Mouse (Mus musculus): ENCODE measurements around the gene Ksr1. TPM values are rescaled to one million over a fixed set of nuclear protein-coding genes. Genes with fewer than 3 reads are reported as not detected.

Gene Ksr1
- polyA plus RNA-seq, 1 experiment from 2014 or later: 8.6 TPM

DNA sequence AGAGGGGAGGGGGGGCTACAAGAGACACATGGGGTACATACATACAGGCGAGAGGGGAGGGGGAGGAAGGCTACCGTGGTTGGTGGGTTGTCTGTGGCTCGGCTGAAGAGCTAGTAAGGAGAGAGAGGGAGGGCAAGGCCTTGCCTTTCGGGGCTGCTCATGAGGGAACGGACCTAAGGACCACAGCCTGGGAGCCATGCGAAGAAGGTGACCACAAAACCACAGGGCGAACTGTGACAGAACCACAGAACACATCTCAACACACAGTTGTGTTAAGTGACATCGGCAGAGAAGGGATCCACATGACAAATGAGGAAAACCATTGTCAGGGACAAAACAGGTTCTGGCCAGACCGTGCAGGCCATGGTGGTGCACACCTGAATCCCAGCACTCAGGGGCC is 57.9 kb downstream of the Ksr1 start:
- Histone ChIP-seq H3K4me1 (ENCODE audit: control insufficient read depth, insufficient read depth, low read length) (no peaks in the 10 kb centered on the region), H3K4me2 (ENCODE audit: low read depth, low read length) (no peak overlapping the region), H3K4me3 (ENCODE audit: low read depth, low read length) (no peak overlapping the region), H3K27ac (ENCODE audit: low read depth, low read length) (no peak overlapping the region), H3K36me3 (ENCODE audit: control insufficient read depth, insufficient read depth, low read length) (no peaks in the 10 kb centered on the region), H3K9ac (replicated peaks; ENCODE audit: low read depth, low read length) (no peak overlapping the region), H3K27me3 (ENCODE audit: control insufficient read depth, insufficient read depth, low read length) (no peaks in the 10 kb centered on the region), H3K9me3 (ENCODE audit: control insufficient read depth, low read length) (no peaks in the 10 kb centered on the region)
- 87% methylated on average over 9 of the region's 9 CpGs for WGBS
- ATAC-seq (ENCODE audit: low read depth): no peak

DNA sequence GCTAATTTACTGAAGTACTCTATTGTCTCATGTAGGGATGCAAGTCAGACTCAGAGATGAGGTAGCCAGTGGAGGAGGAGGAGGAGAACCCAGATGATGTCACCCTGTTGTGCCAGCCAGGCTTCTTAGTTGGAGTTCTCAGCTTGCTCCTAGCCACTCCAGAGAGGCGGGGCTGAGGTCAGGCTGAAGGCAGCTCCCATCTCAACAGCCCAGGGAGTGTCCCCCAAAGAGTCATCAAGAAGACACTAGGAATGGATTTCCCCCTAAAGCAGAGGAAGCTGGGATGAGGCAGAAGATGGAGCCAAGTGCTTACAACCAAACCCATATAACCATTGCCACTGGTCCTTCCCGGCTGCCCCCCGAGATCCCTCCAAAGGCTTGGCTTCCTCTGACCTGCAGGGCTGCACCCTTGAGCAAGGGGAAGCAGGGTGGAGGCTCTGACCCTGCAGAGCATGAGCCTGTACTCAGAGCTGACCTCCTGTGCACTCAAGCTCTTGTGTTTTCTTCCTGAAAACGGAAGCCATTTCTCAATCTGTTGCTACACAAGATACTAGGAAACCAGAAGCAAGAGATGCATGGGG is 58.4 kb downstream of the Ksr1 start:
- no peak for ATAC-seq (ENCODE audit: low read depth)
- Histone ChIP-seq H3K27ac (ENCODE audit: low read depth, low read length) (no peak overlapping the region), H3K4me1 (ENCODE audit: control insufficient read depth, insufficient read depth, low read length) (no peaks in the 10 kb centered on the region), H3K9me3 (ENCODE audit: control insufficient read depth, low read length) (no peaks in the 10 kb centered on the region), H3K36me3 (ENCODE audit: control insufficient read depth, insufficient read depth, low read length) (no peaks in the 10 kb centered on the region), H3K4me3 (ENCODE audit: low read depth, low read length) (no peak overlapping the region), H3K27me3 (ENCODE audit: control insufficient read depth, insufficient read depth, low read length) (no peaks in the 10 kb centered on the region), H3K9ac (replicated peaks; ENCODE audit: low read depth, low read length) (no peak overlapping the region), H3K4me2 (ENCODE audit: low read depth, low read length) (no peak overlapping the region)
- 89% methylated on average over 4 of the region's 4 CpGs for WGBS

DNA sequence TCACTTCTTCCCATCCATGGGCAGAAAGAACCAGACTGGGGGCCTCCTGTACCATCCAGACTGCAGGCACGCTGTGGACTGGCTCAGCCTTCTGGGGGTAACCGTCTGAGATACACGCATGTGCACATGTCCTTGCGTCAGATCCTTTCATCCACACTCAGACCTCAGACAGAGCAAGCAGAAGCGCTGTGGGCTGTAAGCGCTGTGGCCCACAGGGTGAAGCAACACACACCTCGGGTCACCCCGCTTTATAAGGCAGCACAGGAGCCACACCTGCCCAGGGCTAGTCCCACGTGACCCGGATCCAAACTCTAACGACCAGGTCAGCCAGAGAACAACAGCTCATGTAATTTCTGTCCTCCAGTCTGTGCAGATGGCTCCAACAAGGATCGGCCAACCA is 59.4 kb downstream of the Ksr1 start:
- no peaks in the 10 kb centered on the region for H3K9me3 ChIP-seq (ENCODE audit: control insufficient read depth, low read length)
- H3K27me3 ChIP-seq (ENCODE audit: control insufficient read depth, insufficient read depth, low read length): no peaks in the 10 kb centered on the region
- no peak overlapping the region for H3K4me3 ChIP-seq (ENCODE audit: low read depth, low read length)
- no peak overlapping the region for H3K4me2 ChIP-seq (ENCODE audit: low read depth, low read length)
- H3K4me1 ChIP-seq (ENCODE audit: control insufficient read depth, insufficient read depth, low read length): no peaks in the 10 kb centered on the region
- no peak for ATAC-seq (ENCODE audit: low read depth)
- no peak overlapping the region for H3K27ac ChIP-seq (ENCODE audit: low read depth, low read length)
- WGBS: 94% methylated on average over 12 of the region's 12 CpGs
- H3K36me3 ChIP-seq (ENCODE audit: control insufficient read depth, insufficient read depth, low read length): no peaks in the 10 kb centered on the region
- no peak overlapping the region for H3K9ac ChIP-seq (replicated peaks; ENCODE audit: low read depth, low read length)

DNA sequence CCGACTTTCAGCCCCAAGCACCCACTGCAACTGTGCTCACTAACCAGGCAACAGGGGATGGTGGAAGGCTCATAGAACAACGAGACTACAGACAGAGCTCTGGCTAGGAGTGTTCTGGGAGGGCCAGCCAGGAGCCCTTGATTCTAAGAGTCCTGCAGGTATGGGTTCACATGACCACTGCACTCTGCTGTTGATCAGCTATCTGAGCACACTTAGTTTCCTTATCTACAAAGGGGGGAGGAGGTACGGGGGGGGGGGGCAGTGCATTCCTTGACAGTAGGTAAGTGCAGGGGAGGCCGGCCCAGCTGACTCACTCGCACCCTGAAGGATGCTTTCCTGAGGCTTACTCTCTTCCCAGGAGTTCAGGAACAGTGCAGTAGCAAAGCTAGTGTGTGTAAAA is 61.1 kb downstream of the Ksr1 start:
- H3K9ac ChIP-seq (replicated peaks; ENCODE audit: low read depth, low read length): no peak overlapping the region
- no peak for ATAC-seq (ENCODE audit: low read depth)
- 80% methylated on average over 5 of the region's 5 CpGs for WGBS
- no peak overlapping the region for H3K4me2 ChIP-seq (ENCODE audit: low read depth, low read length)
- H3K4me1 ChIP-seq (ENCODE audit: control insufficient read depth, insufficient read depth, low read length): no peaks in the 10 kb centered on the region
- H3K27me3 ChIP-seq (ENCODE audit: control insufficient read depth, insufficient read depth, low read length): no peaks in the 10 kb centered on the region
- H3K27ac ChIP-seq (ENCODE audit: low read depth, low read length): no peak overlapping the region
- H3K9me3 ChIP-seq (ENCODE audit: control insufficient read depth, low read length): no peaks in the 10 kb centered on the region
- no peak overlapping the region for H3K4me3 ChIP-seq (ENCODE audit: low read depth, low read length)
- no peaks in the 10 kb centered on the region for H3K36me3 ChIP-seq (ENCODE audit: control insufficient read depth, insufficient read depth, low read length)

DNA sequence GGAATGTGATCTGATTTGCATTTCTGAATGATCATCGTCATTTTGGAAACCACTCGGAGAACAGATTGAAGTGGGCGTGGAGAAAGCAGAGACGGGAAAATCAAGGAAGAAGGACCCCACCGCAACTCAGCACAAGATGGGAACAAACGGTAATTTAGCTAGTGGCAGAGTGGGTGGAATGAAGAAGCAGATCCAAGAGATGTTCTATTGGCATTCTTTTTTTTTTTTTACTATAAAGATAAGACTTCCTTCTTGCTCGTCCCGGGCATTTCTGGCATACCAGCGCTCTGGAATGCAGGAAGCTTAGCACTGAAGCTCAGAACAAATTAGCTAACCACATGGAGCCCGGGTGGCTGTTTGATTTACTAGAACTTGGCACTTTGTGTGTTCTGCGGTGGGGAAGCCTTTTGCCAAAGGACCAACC is 63.2 kb downstream of the Ksr1 start:
- no peak for ATAC-seq (ENCODE audit: low read depth)
- no peaks in the 10 kb centered on the region for H3K36me3 ChIP-seq (ENCODE audit: control insufficient read depth, insufficient read depth, low read length)

DNA sequence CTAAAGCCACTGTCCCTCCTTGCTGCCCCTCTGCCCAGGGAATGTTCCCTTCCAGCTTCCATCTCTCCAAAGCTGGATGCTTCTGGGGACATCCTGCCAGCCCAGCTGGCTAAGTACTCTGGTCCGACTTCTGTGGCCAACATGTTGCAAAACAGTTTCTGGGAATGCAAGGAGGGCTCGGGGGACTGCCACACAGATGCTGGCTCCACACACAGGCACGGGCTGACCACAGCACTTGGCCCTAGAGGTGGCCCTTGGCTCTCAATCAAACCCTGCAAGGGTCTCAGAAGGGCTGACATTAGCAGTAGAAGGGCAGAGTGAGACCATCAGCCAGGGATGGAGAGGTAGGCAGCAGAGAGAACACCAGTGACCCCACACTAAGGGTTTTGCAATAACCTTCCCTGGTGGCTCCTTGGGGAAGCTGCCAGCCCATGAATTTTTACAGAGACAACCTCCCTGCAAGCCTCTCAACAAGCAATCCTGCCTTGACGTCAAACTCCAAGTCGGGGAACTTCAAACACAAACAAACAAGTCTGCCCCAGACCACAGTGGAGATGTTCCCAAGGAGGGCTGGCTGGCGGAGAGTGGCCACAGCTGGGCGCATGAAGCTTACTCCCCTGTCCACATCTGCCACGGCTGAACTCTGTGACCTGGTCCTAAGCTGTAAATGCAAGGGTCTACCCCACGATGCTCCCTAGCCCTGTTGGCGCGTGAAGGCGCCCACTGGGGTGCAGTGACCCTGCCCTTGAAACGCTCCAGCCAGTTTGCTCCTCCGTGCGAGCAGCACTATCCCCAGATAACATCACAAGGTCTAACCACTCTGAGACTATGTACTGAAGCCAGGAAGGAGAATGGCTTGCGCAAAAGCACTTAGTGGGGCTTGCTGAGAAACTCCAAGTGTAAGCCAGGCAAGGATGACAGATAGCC is 65.0 kb downstream of the Ksr1 start:
- ATAC-seq (ENCODE audit: low read depth): no peak
- WGBS: 78% methylated on average over 16 of the region's 16 CpGs
- Histone ChIP-seq H3K36me3 (ENCODE audit: control insufficient read depth, insufficient read depth, low read length) (no peaks in the 10 kb centered on the region), H3K9me3 (ENCODE audit: control insufficient read depth, low read length) (no peaks in the 10 kb centered on the region), H3K4me2 (ENCODE audit: low read depth, low read length) (no peak overlapping the region), H3K27me3 (ENCODE audit: control insufficient read depth, insufficient read depth, low read length) (no peaks in the 10 kb centered on the region), H3K4me3 (ENCODE audit: low read depth, low read length) (no peak overlapping the region), H3K27ac (ENCODE audit: low read depth, low read length) (no peak overlapping the region), H3K9ac (replicated peaks; ENCODE audit: low read depth, low read length) (no peak overlapping the region), H3K4me1 (ENCODE audit: control insufficient read depth, insufficient read depth, low read length) (no peaks in the 10 kb centered on the region)

More for the DNA sequence above, 63.2 kb downstream of the Ksr1 start:
- H3K4me3 ChIP-seq (ENCODE audit: low read depth, low read length): no peak overlapping the region
- no peak overlapping the region for H3K4me2 ChIP-seq (ENCODE audit: low read depth, low read length)
- no peak overlapping the region for H3K27ac ChIP-seq (ENCODE audit: low read depth, low read length)
- H3K27me3 ChIP-seq (ENCODE audit: control insufficient read depth, insufficient read depth, low read length): no peaks in the 10 kb centered on the region
- no peak overlapping the region for H3K9ac ChIP-seq (replicated peaks; ENCODE audit: low read depth, low read length)
- WGBS: 79% methylated on average over 11 of the region's 11 CpGs
- H3K9me3 ChIP-seq (ENCODE audit: control insufficient read depth, low read length): no peaks in the 10 kb centered on the region
- no peaks in the 10 kb centered on the region for H3K4me1 ChIP-seq (ENCODE audit: control insufficient read depth, insufficient read depth, low read length)

DNA sequence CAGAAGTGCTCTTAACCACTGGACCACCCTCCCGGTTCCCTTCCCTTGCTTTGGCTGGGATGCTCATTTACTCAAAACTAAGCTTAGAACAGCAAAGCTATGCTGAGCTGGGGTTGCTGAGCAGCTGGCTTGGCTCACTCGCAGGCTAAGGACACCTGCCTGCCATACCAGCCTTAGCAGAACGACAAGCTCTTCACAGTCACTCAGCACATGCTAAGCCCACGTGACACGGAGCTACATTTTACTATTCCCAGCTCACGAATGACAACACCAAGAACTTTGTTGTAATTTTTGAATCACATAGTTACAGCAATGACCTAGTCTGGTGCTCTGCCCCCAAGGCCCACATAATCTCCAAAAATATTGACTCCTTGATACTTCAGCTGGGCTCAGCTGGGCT is 66.1 kb downstream of the Ksr1 start:
- Histone ChIP-seq H3K27me3 (ENCODE audit: control insufficient read depth, insufficient read depth, low read length) (no peaks in the 10 kb centered on the region), H3K9ac (replicated peaks; ENCODE audit: low read depth, low read length) (no peak overlapping the region), H3K4me3 (ENCODE audit: low read depth, low read length) (no peak overlapping the region), H3K9me3 (ENCODE audit: control insufficient read depth, low read length) (no peaks in the 10 kb centered on the region), H3K27ac (ENCODE audit: low read depth, low read length) (no peak overlapping the region), H3K36me3 (ENCODE audit: control insufficient read depth, insufficient read depth, low read length) (no peaks in the 10 kb centered on the region), H3K4me1 (ENCODE audit: control insufficient read depth, insufficient read depth, low read length) (no peaks in the 10 kb centered on the region), H3K4me2 (ENCODE audit: low read depth, low read length) (no peak overlapping the region)
- WGBS: 96% methylated on average over 6 of the region's 6 CpGs
- no peak for ATAC-seq (ENCODE audit: low read depth)

DNA sequence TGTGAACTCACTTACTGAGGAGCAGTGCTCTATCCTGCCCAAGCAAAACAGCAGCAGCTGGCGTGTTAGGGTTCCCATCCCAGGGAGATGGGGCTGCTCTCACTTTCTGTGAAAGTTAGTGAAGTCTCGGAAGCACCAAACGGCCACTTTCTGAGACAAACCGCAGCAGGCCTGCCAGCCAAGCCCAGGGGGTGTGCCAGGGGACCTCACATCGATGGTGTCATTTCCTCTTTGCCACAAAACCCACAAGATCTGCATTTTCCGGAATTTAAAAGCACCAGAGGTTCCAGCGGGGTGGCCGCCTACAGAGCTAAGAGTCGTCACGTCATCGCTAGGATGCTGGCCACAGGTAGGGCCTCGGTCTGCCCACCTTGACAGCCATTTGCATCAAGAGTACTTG is 69.7 kb downstream of the Ksr1 start:
- WGBS: 81% methylated on average over 12 of the region's 12 CpGs
- Histone ChIP-seq H3K9me3 (ENCODE audit: control insufficient read depth, low read length) (no peaks in the 10 kb centered on the region), H3K4me2 (ENCODE audit: low read depth, low read length) (no peak overlapping the region), H3K27me3 (ENCODE audit: control insufficient read depth, insufficient read depth, low read length) (no peaks in the 10 kb centered on the region), H3K9ac (replicated peaks; ENCODE audit: low read depth, low read length) (no peak overlapping the region), H3K36me3 (ENCODE audit: control insufficient read depth, insufficient read depth, low read length) (no peaks in the 10 kb centered on the region), H3K27ac (ENCODE audit: low read depth, low read length) (no peak overlapping the region), H3K4me3 (ENCODE audit: low read depth, low read length) (no peak overlapping the region), H3K4me1 (ENCODE audit: control insufficient read depth, insufficient read depth, low read length) (no peaks in the 10 kb centered on the region)
- ATAC-seq (ENCODE audit: low read depth): no peak

DNA sequence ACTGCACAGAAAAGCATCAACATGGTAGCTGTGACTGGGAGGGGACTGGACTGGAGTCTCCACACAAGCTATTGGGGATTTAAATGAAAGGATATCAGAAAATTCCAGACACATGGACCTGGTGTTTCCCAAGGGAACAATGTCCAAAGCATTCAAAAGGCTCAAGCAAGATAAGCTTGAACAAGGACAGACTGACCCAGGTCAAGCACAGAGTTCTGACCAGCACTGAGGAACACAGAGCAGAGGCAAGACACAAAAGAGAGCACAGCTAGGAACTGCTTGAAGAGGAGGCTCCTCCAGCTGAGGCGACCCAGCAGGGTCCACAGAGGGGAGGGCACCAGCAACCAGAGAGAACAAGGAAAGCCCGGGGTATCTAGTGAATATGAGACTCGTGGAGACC is 71.2 kb downstream of the Ksr1 start:
- Histone ChIP-seq H3K36me3 (ENCODE audit: control insufficient read depth, insufficient read depth, low read length) (no peaks in the 10 kb centered on the region), H3K27ac (ENCODE audit: low read depth, low read length) (no peak overlapping the region), H3K9ac (replicated peaks; ENCODE audit: low read depth, low read length) (no peak overlapping the region), H3K4me2 (ENCODE audit: low read depth, low read length) (no peak overlapping the region), H3K4me1 (ENCODE audit: control insufficient read depth, insufficient read depth, low read length) (no peaks in the 10 kb centered on the region), H3K4me3 (ENCODE audit: low read depth, low read length) (no peak overlapping the region), H3K27me3 (ENCODE audit: control insufficient read depth, insufficient read depth, low read length) (no peaks in the 10 kb centered on the region), H3K9me3 (ENCODE audit: control insufficient read depth, low read length) (no peaks in the 10 kb centered on the region)
- 77% methylated on average over 3 of the region's 3 CpGs for WGBS
- no peak for ATAC-seq (ENCODE audit: low read depth)

Measured in neural tube, embryonic 14.5 days (tissue).